Mouse (Mus musculus) testis, adult 2 months (tissue): Measurements from ENCODE around the gene Cdk2ap2. TPM values are rescaled to one million over a fixed set of nuclear protein-coding genes. Genes with fewer than 3 reads are reported as not detected.
A peak's percentile ranks its signal among the peaks of the same experiment; 100 is the strongest.
"Not testable (repeated sequence)": the region's sequence is repeated elsewhere in the genome, so short reads cannot be mapped to it uniquely, and the experiment has no call there.

Experiments
- H3K27ac ChIP-seq: fragments of 200-500 bp; 2 replicates; pipeline ENCODE4 v1.5.1; 2012; ENCODE audit warnings: low read depth, low read length; ENCODE audit not compliant: control insufficient read depth, insufficient read depth
- H3K27me3 ChIP-seq: fragments of 200-500 bp; 2 replicates; pipeline ENCODE4 v1.6.1; 2012; ENCODE audit warnings: mild to moderate bottlenecking, low read length, moderate library complexity; ENCODE audit not compliant: control insufficient read depth, insufficient read depth
- H3K36me3 ChIP-seq: fragments of 200-500 bp; 2 replicates; pipeline ENCODE4 v1.6.1; 2012; ENCODE audit warnings: mild to moderate bottlenecking, low read length; ENCODE audit not compliant: control insufficient read depth, insufficient read depth
- H3K4me1 ChIP-seq: fragments of 200-500 bp; 2 replicates; pipeline ENCODE4 v1.6.1; 2012; ENCODE audit warnings: low read length; ENCODE audit not compliant: control insufficient read depth, insufficient read depth
- H3K4me3 ChIP-seq: fragments of 200-500 bp; 2 replicates; pipeline ENCODE4 v1.5.1; 2012; ENCODE audit warnings: low read depth, mild to moderate bottlenecking, low read length, moderate library complexity, mixed read lengths; ENCODE audit not compliant: control insufficient read depth
- CTCF ChIP-seq: fragments of 200-500 bp; IDR thresholded peaks from 2 replicates; pipeline ENCODE4 v1.5.1; 2012; ENCODE audit warnings: low read depth, mild to moderate bottlenecking, inconsistent platforms, low read length, moderate library complexity; ENCODE audit not compliant: control insufficient read depth, insufficient read depth, insufficient replicate concordance
- POLR2A ChIP-seq: fragments of 200-500 bp; IDR thresholded peaks from 2 replicates; pipeline ENCODE4 v1.6.1; 2012; ENCODE audit warnings: low read depth, mild to moderate bottlenecking, inconsistent platforms, low read length, moderate library complexity; ENCODE audit not compliant: control insufficient read depth
- polyA plus RNA-seq: library from polyadenylated mRNA; depleted of rRNA; stranded (reverse); fragments of >200 nt; gene quantifications from 2 replicates; pipeline ENCODE4 v1.2.3, GENCODE M21; 2012; rRNA removed

The Cdk2ap2 gene
- 31.5 and 31.7 TPM in 2 replicates for polyA plus RNA-seq

DNA sequence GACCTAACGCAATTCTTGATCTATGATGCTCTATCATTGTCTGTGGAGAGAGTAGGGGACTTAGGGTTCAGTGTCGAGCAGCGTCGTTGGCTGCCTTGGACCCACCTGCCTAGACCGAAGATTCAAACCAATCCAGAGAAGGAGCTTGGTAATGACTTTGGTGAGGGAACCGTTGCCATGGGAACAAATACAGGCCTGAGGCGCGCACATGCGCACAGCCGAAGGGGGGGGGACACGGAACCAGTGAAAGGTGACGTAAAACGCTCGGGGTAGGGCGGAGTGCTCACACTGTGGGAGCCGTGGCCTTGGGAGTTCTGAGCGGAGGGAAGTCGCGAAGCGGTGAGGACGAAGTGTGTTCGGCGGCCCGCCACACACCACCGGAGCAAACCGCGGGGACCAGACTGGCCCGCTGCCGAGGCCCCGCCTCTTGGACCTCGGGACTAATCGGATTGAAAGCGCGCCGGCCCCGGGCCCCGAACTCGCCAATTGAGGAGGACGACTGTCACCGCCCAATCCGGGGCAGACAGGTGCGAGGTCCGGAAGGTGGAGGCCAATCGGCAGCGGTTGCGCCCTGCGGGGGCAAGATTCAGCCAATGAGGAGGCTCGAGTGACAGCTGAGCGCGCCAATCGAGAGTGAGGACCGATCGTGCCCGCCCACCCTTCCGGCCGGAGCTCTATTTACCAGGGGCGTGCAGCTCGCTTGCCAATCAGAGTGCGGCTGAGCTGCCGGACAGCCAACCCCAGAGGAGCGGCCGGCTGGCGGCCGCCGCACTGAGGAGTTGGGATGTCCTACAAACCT, at the start of gene Cdk2ap2:
Cdk2ap2 (plus strand) TSS at position 541 of the 799 bp plus-strand sequence.
- Histone ChIP-seq H3K36me3 (no peaks in the 10 kb centered on the region), H3K4me1 (peaks cover 42% of the 10 kb centered on the region), H3K27ac (peak within 1 kb of the TSS; percentile 93), H3K27me3 (no peaks in the 10 kb centered on the region), H3K4me3 (peak within 1 kb of the TSS; percentile 95)
- TF ChIP-seq CTCF (no peak), POLR2A (peak; percentile 75)

DNA sequence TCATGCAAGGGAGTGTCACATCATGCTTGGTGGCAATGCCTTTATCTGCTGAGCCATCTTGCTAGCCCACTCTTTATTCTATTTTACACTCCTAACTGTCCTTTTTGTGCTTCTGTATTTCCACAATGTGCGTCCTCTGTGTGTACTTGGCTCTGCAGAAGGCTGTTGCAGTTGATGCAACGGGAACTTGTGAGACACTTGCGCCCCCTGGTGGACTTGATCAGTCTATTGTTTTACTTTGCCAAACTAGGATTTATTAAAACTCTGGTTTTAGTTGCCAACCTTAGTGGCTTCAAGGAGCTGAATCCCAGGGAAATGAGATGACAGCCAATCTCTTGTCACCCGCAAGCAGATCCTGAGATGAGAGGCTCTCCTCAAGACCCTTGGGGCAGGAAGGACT, 49.1 kb upstream of the Cdk2ap2 start:
- Histone ChIP-seq H3K27me3 (no peaks in the 10 kb centered on the region), H3K36me3 (no peaks in the 10 kb centered on the region), H3K27ac (no peak overlapping the region), H3K4me1 (peaks cover 11% of the 10 kb centered on the region), H3K4me3 (no peak overlapping the region)
- TF ChIP-seq CTCF (peak; percentile 59; the same call in 1 of the 2 replicates), POLR2A (no peak)

DNA sequence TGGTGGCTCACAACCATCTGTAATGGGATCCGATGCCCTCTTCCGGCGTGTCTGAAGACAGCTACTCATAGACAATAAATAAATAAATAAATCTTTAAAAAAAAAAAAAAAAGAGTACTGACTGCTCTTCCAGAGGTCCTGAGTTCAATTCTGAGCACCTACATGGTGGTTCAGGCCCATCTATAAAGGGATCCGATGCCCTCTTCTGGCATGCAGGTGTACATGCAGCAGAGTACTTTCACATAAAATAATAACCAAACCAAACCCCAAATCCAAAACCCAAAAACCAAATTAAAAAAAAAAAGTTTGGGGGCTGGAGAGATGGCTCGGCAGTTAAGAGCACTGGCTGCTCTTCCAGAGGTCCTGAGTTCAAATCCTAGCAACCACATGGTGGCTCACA, 47.9 kb upstream of the Cdk2ap2 start:
- not testable (repeated sequence) for H3K27me3 ChIP-seq, H3K27ac ChIP-seq, H3K4me3 ChIP-seq, H3K36me3 ChIP-seq
- peaks cover 11% of the 10 kb centered on the region for H3K4me1 ChIP-seq

DNA sequence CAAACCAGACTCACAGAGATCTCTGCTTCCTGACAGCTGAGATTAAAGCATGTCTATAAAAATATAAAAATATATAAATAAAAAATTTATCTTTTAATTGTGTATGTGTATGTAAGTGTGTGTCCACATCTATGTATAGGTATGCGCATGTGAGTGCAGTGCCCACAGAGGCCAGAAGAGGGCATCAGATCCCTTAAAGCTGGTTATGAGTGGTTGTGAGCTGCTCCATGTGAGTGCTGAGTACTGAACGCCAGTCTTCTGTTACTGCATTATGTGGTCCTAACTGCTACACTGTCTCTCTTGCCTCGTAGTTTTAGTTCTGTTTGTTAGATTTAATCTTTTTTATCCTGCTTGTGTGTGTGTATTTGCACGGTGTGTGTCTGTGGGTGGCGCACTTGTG, 46.0 kb upstream of the Cdk2ap2 start:
- TF ChIP-seq POLR2A: no peak
- TF ChIP-seq CTCF: peak; percentile 34; the same call in 1 of the 2 replicates
- no peaks in the 10 kb centered on the region for H3K36me3 ChIP-seq
- H3K27ac ChIP-seq: no peak overlapping the region
- H3K4me3 ChIP-seq: no peak overlapping the region
- H3K4me1 ChIP-seq: peaks cover 5% of the 10 kb centered on the region
- H3K27me3 ChIP-seq: no peaks in the 10 kb centered on the region

DNA sequence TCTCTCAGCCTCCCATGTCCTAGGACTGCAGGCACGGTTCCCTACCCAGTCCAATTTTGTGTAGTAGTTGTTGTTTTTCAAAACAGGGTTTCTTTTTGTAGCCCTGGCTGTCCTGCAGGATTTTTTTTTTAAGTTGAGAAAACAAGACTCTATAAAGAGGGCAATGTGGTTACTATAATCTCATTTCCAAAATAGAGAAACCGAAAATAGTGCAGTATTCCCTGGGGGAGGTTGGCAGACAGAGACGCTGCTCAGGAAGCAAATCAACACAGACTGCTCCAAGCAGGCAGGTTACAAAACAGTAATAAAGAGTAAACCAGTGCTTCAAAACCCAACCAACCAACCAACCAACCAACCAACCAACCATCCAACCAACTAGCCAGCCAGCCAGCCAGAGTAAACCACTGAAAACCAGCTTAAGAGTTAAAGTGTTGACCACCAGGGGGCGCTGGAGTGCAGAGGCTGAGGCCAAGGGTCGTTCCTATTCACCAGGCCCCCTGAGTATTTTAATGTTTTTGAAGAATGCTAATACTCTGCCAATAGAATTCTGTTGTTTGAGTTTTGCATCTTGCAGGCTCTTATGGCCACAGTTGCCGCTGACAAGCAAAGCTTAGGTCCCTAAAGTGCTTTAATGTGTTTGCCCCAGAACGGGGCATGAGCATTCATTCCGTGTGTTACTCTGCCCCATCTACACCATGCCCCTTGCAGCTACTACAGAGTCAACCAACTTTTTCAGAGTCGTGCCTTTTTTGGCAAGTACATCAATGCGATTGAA, 45.1 kb upstream of the Cdk2ap2 start:
- TF ChIP-seq POLR2A: no peak
- TF ChIP-seq CTCF: peak; percentile 87
- H3K27ac ChIP-seq: no peak overlapping the region
- no peak overlapping the region for H3K4me3 ChIP-seq
- no peaks in the 10 kb centered on the region for H3K36me3 ChIP-seq
- H3K27me3 ChIP-seq: no peaks in the 10 kb centered on the region
- H3K4me1 ChIP-seq: peaks cover under 1% of the 10 kb centered on the region

DNA sequence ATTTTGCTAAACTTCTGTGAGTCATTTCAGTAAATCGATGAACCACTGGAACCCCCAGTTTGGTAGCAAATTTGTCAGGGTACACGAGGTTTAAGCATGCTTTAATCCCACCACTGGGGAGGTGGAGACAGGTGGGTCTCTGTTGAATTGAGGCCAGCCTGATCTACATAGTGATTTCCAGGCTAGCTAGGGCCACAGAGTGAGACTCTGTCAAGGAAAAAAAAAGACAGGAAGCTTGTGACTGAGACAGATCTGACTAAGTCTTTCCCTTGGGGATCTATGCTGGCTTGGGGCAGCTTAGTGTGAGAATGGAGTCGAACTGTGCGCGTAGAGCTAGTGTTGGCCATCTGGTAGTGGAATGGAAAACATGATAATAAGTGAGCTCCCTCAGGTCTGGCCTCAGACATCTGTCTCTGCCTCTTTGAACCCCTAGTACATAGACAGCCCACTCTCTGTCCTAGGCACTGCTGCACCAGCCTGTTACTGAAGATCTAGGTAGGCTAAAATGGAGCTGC, 44.4 kb upstream of the Cdk2ap2 start:
- no peak for TF ChIP-seq POLR2A
- TF ChIP-seq CTCF: no peak
- H3K27me3 ChIP-seq: no peaks in the 10 kb centered on the region
- H3K27ac ChIP-seq: no peak overlapping the region
- H3K4me3 ChIP-seq: no peak overlapping the region
- no peaks in the 10 kb centered on the region for H3K4me1 ChIP-seq
- H3K36me3 ChIP-seq: no peaks in the 10 kb centered on the region

DNA sequence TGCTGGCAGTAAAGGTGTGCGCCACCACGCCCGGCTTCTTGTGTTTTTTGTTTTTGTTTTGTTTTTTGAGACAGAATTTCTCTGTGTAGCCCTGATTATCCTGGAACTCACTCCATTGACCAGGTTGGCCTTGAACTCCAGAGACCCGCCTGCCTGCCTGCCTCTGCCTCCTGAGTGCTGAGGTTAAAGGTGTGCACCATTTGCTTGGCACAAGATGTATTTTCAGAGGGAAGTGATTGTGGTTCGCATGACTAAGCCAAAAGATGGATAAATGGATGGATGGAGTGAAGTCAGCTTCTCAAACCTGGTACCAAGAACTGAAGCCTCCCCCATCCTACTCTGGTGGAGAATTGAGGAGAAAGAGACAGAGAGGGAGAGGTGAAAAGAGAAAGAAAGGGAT, 42.4 kb upstream of the Cdk2ap2 start:
- TF ChIP-seq POLR2A (no peak), CTCF (no peak)
- Histone ChIP-seq H3K27ac (no peak overlapping the region), H3K4me1 (no peaks in the 10 kb centered on the region), H3K27me3 (no peaks in the 10 kb centered on the region), H3K36me3 (no peaks in the 10 kb centered on the region), H3K4me3 (no peak overlapping the region)
